Mouse (Mus musculus) hindbrain, embryonic 13.5 days (tissue): Measurements from ENCODE around the gene Dusp7. TPM values are rescaled to one million over a fixed set of nuclear protein-coding genes. Genes with fewer than 3 reads are reported as not detected.
A peak's percentile ranks its signal among the peaks of the same experiment; 100 is the strongest.

Experiments used
- ATAC-seq: fragments of 200-750 bp; cut with Nextera tagmentation; 2 replicates; pipeline ENCODE4 v1.8.0; 2017; ENCODE audit warnings: moderate TSS enrichment; ENCODE audit not compliant: low FRiP score
- H3K27ac ChIP-seq: fragments of 300-500 bp; sonication (generic); 2 replicates; pipeline ENCODE4 v1.5.1; 2015; ENCODE audit warnings: inconsistent platforms, mild to moderate bottlenecking, moderate library complexity
- H3K27me3 ChIP-seq: fragments of 300-500 bp; sonication (generic); 2 replicates; pipeline ENCODE4 v1.6.1; 2015; ENCODE audit warnings: mild to moderate bottlenecking, inconsistent platforms
- H3K36me3 ChIP-seq: fragments of 300-500 bp; sonication (generic); 2 replicates; pipeline ENCODE4 v1.6.1; 2015; ENCODE audit warnings: mild to moderate bottlenecking, inconsistent platforms
- H3K4me1 ChIP-seq: fragments of 300-500 bp; sonication (generic); replicated peaks from 2 replicates; pipeline ENCODE4 v1.6.1; 2015; ENCODE audit warnings: inconsistent platforms
- H3K4me2 ChIP-seq: fragments of 300-500 bp; sonication (generic); 2 replicates; pipeline ENCODE4 v1.6.1; 2015; ENCODE audit warnings: inconsistent platforms, mild to moderate bottlenecking, moderate library complexity
- H3K4me3 ChIP-seq: fragments of 300-500 bp; sonication (generic); 2 replicates; pipeline ENCODE4 v1.5.1; 2015; ENCODE audit warnings: mild to moderate bottlenecking, inconsistent platforms
- H3K9ac ChIP-seq: fragments of 300-500 bp; sonication (generic); 2 replicates; pipeline ENCODE4 v1.6.1; 2015; ENCODE audit warnings: mild to moderate bottlenecking, inconsistent platforms
- H3K9me3 ChIP-seq: fragments of 300-500 bp; sonication (generic); 2 replicates; pipeline ENCODE4 v1.6.1; 2016; ENCODE audit warnings: inconsistent platforms
- WGBS: fragments of 180-500 bp; shearing (Covaris S2); methylation state at CpG from one replicate; pipeline ENCODE4 v1.1.7; 2015; 5-methylcytosine and 5-hydroxymethylcytosine counted together
- polyA plus RNA-seq: library from polyadenylated mRNA; unstranded; fragments of >200 nt; fragmentation: Nextera tagmentation; extraction: Ambion mirVana; gene quantifications from 2 replicates; pipeline ENCODE4 v1.2.1, GENCODE M21; 2015

Dusp7 gene
- polyA plus RNA-seq, 1 experiment from 2014 or later: 10.3 TPM

- Histone ChIP-seq H3K27me3 (0 out of 2 replicates have a peak, but pooled peaks cover 7% of the 10 kb centered on the region), H3K9ac (no peak overlapping the region), H3K36me3 (no peaks in the 10 kb centered on the region), H3K9me3 (no peaks in the 10 kb centered on the region), H3K4me2 (no peak overlapping the region), H3K4me1 (peaks cover 38% of the 10 kb centered on the region), H3K27ac (no peak overlapping the region), H3K4me3 (no peak overlapping the region)
- 90% methylated on average over 6 of the region's 6 CpGs for WGBS
- no peak for ATAC-seq
Measured at GRCm38 (mm10) chr9:106416826-106417225, 48.4 kb downstream of the Dusp7 start.

GRCm38 (mm10) chr9:106417841-106418625 is 49.6 kb downstream of the Dusp7 start:
- Histone ChIP-seq H3K4me1 (peaks cover 40% of the 10 kb centered on the region), H3K27ac (peak overlapping the region; percentile 35; the same call in 1 of the 2 replicates), H3K36me3 (no peaks in the 10 kb centered on the region), H3K4me2 (peak overlapping the region; percentile 60), H3K4me3 (peak overlapping the region; percentile 27), H3K9ac (peak overlapping the region; percentile 67), H3K9me3 (no peaks in the 10 kb centered on the region), H3K27me3 (0 out of 2 replicates have a peak, but pooled peaks cover 7% of the 10 kb centered on the region)
- WGBS: 16% methylated on average over 29 of the region's 29 CpGs
- ATAC-seq: peak; percentile 41; the same call in 1 of the 2 replicates

GRCm38 (mm10) chr9:106420608-106421007 is 52.2 kb downstream of the Dusp7 start:
- 0% methylated on average over 2 of the region's 2 CpGs for WGBS
- no peak overlapping the region for H3K4me3 ChIP-seq
- no peaks in the 10 kb centered on the region for H3K9me3 ChIP-seq
- peaks cover 40% of the 10 kb centered on the region for H3K4me1 ChIP-seq
- 0 out of 2 replicates have a peak overlapping the region, but pooled peaks have one; percentile 35 for H3K27ac ChIP-seq
- peak overlapping the region; percentile 46; the same call in 1 of the 2 replicates for H3K9ac ChIP-seq
- ATAC-seq: peak; percentile 11; the same call in 1 of the 2 replicates
- H3K36me3 ChIP-seq: no peaks in the 10 kb centered on the region
- peak overlapping the region; percentile 34 for H3K4me2 ChIP-seq
- H3K27me3 ChIP-seq: 0 out of 2 replicates have a peak, but pooled peaks cover 7% of the 10 kb centered on the region

GRCm38 (mm10) chr9:106421033-106421864 is 52.8 kb downstream of the Dusp7 start:
- H3K9ac ChIP-seq: peak overlapping the region; percentile 46; the same call in 1 of the 2 replicates
- peak overlapping the region; percentile 34 for H3K4me2 ChIP-seq
- H3K27ac ChIP-seq: 0 out of 2 replicates have a peak overlapping the region, but pooled peaks have one; percentile 35
- no peak overlapping the region; the same call in 1 of the 2 replicates for H3K4me3 ChIP-seq
- no peaks in the 10 kb centered on the region for H3K9me3 ChIP-seq
- no peaks in the 10 kb centered on the region for H3K36me3 ChIP-seq
- WGBS: 6% methylated on average over 18 of the region's 18 CpGs
- ATAC-seq: peak; percentile 26; the same call in 1 of the 2 replicates
- H3K4me1 ChIP-seq: peaks cover 40% of the 10 kb centered on the region
- 0 out of 2 replicates have a peak, but pooled peaks cover 7% of the 10 kb centered on the region for H3K27me3 ChIP-seq

GRCm38 (mm10) chr9:106421865-106422160 is 53.4 kb downstream of the Dusp7 start:
- Histone ChIP-seq H3K4me2 (peak overlapping the region; percentile 34), H3K36me3 (no peaks in the 10 kb centered on the region), H3K9me3 (no peaks in the 10 kb centered on the region), H3K4me3 (no peak overlapping the region; the same call in 1 of the 2 replicates), H3K27ac (no peak overlapping the region), H3K27me3 (0 out of 2 replicates have a peak, but pooled peaks cover 7% of the 10 kb centered on the region), H3K4me1 (peaks cover 40% of the 10 kb centered on the region), H3K9ac (no peak overlapping the region)
- peak; percentile 56 for ATAC-seq
- 0% methylated on average over 3 of the region's 3 CpGs for WGBS

Other genes starting within 250 kb of the Dusp7 start
- 5.4 and 5.7 TPM in 2 replicates for gene Glyctk, start 210.5 kb upstream of the Dusp7 start, polyA plus RNA-seq
- gene Wdr82, start 197.7 kb upstream of the Dusp7 start, polyA plus RNA-seq: 32.6 and 33.7 TPM in 2 replicates
- 16.6 and 19.0 TPM in 2 replicates for gene Ppm1m, start 168.9 kb upstream of the Dusp7 start, polyA plus RNA-seq
- 53.5 and 53.9 TPM in 2 replicates for gene Twf2, start 165.5 kb upstream of the Dusp7 start, polyA plus RNA-seq
- 0.04 and 0.05 TPM in 2 replicates for gene Tlr9, start 146.0 kb upstream of the Dusp7 start, polyA plus RNA-seq
- 93.1 and 101 TPM in 2 replicates for gene Alas1, start 120.0 kb upstream of the Dusp7 start, polyA plus RNA-seq
- 8.9 and 9.2 TPM in 2 replicates for gene Poc1a, start 87.6 kb upstream of the Dusp7 start, polyA plus RNA-seq
- gene Rpl29, start 60.8 kb downstream of the Dusp7 start, polyA plus RNA-seq: 704 TPM in 2 replicates
- gene Acy1, start 69.7 kb downstream of the Dusp7 start, polyA plus RNA-seq: 25.1 and 28.6 TPM in 2 replicates
- gene Abhd14b, start 78.8 kb downstream of the Dusp7 start, polyA plus RNA-seq: 6.9 and 7.3 TPM in 2 replicates
- 51.7 and 52.7 TPM in 2 replicates for gene Abhd14a, start 79.0 kb downstream of the Dusp7 start, polyA plus RNA-seq
- 248 and 259 TPM in 2 replicates for gene Pcbp4, start 84.7 kb downstream of the Dusp7 start, polyA plus RNA-seq
- gene Gpr62, start 97.3 kb downstream of the Dusp7 start, polyA plus RNA-seq: 0.60 and 0.68 TPM in 2 replicates
- gene Rrp9, start 107.3 kb downstream of the Dusp7 start, polyA plus RNA-seq: 43.9 and 44.0 TPM in 2 replicates
- 0.74 and 0.88 TPM in 2 replicates for gene Parp3, start 108.3 kb downstream of the Dusp7 start, polyA plus RNA-seq
- gene Iqcf1, start 131.3 kb downstream of the Dusp7 start, polyA plus RNA-seq: not detected in 2 replicates
- gene Iqcf5, start 145.9 kb downstream of the Dusp7 start, polyA plus RNA-seq: not detected in 2 replicates
- gene Iqcf3, start 193.0 kb downstream of the Dusp7 start, polyA plus RNA-seq: not detected in 2 replicates
- gene Iqcf4, start 202.4 kb downstream of the Dusp7 start, polyA plus RNA-seq: not detected in 2 replicates